Mouse (Mus musculus): ENCODE data around the gene Aco2.
A peak's percentile ranks its signal among the peaks of the same experiment; 100 is the strongest.

Aco2 gene

DNA sequence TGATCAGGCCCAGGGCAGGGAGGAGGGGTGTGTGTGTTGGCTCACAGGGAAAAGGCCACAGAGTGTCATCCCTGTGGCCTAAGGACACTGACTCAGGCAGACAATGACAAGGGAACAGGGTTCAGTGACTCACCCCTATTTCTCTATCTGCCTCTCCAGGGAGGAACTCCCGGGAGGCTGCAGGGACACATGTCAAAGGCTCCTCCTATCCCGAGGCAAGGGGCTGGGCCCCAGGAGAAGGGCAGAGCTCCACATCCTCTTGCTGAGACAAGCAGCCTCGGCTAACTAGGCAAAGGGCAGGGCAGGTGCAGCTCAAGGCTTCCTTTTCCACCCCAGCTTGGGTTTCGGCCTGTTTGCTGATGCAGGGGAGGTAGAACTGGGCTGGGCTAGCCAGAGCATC is 26.4 kb upstream of the Aco2 start:
- DNase-seq (ENCODE audit: low spot score) = no peak

DNA sequence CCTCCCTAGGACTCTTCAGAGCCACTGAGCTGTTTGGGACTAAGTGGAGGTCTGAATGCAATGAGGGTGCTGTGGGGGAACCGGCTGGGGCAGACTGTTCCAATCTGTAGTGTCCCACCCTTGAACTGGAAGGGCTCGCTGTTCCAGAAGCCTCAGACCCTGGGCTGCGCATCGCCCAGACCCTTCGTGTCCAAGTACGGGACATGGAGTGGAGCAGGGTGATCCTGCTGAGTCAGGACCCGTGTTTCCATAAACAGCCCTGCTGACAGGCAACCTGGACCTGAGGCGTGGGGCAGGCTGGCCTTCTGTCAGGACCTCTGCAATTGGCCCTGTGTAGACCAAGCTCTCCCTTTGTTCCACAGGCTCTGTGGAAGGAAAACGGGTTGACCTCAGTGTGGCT is 25.4 kb upstream of the Aco2 start:
- no peak for DNase-seq (ENCODE audit: low spot score)

- no peak for DNase-seq (ENCODE audit: low spot score)
These were observed 24.9 kb upstream of the Aco2 start for GRCm38 (mm10) chr15:81847161-81847560.

GRCm38 (mm10) chr15:81847861-81848260 is 24.2 kb upstream of the Aco2 start:
- DNase-seq (ENCODE audit: low spot score) = no peak

DNA sequence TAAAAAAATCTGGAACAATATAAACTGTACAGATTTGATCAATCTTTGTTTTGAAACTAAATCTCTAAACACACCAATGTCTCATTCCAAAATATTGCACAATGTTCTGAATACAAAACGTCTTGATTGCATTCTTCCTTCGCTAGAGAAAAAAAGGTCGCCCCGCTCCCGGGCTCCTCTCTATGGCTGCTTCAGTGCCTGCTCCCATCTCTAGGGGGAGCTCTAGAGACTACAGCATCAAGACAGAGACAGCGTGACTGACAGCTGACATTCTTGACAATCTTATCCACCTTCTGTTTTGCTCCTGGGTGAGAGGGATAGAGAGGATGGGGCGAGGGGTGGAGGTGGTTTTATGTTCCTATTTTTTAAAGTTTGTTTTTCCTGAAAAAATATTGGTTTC is 23.8 kb upstream of the Aco2 start:
- peak; percentile 78 for DNase-seq (ENCODE audit: low spot score)

GRCm38 (mm10) chr15:81849104-81849503 is 23.0 kb upstream of the Aco2 start:
- no peak for DNase-seq (ENCODE audit: low spot score)

DNA sequence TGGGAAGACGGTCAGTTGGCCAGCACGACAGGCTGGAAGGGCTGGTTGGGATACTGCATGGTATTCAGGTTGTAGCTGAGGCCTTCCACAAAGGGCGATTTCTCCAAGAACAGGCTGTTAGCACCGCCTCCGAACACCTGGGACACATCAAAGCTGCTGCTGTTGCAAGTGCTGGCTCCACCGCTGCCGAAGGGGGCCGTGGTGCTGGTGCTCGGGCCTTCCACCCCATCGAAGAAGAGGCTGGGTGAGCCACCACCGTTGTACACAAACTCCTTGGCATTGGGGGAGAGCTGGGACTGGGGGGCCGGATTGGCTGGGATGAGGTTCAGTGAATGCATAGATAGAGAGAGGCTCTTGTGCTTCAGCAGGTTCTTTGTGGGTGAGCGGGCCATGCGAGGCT is 21.4 kb upstream of the Aco2 start:
- DNase-seq (ENCODE audit: low spot score) = no peak

DNA sequence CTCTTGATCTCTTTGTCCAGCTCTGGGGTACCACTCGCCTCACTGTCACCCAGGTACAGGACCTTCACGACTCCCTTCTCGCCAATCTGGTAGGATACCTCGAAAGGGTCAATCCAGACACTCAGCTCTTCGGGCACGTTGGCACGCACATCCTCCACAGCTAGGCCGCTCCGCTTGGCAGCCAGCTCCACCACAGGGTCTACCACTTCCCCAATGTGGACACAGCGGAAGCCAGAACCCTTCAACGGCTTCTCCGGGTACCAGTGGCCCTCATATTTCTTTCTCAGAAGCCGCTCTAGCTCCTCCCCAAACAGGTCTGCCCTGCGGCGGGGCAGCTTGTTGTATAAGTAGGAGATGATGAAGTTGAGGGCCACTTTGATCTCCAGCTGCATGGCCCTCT is 20.7 kb upstream of the Aco2 start:
- DNase-seq (ENCODE audit: low spot score) = no peak

- no peak for DNase-seq (ENCODE audit: low spot score)
These were observed 19.6 kb upstream of the Aco2 start for GRCm38 (mm10) chr15:81852411-81853000.

DNA sequence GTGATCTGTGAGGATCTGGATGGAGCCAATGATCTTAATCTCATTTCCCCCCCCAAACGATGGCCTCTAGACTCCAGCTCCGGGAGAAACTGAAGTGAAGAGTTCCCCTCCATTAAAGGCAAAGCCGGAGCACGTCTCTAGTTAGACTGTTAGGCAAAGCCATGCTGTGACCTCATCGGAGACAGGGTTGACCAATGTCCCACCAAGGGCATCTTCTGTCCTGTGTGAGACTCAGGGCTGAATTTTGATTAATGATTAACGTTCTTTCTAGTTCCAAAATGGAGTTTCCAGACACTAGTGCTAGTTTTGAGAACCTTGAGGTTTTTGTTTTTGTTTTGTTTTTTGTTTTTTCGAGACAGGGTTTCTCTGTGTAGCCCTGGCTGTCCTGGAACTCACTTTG is 19.0 kb upstream of the Aco2 start:
- DNase-seq (ENCODE audit: low spot score) = no peak

- peak; percentile 86 for DNase-seq (ENCODE audit: low spot score)
These were observed 15.9 kb upstream of the Aco2 start for GRCm38 (mm10) chr15:81856030-81856790.

DNA sequence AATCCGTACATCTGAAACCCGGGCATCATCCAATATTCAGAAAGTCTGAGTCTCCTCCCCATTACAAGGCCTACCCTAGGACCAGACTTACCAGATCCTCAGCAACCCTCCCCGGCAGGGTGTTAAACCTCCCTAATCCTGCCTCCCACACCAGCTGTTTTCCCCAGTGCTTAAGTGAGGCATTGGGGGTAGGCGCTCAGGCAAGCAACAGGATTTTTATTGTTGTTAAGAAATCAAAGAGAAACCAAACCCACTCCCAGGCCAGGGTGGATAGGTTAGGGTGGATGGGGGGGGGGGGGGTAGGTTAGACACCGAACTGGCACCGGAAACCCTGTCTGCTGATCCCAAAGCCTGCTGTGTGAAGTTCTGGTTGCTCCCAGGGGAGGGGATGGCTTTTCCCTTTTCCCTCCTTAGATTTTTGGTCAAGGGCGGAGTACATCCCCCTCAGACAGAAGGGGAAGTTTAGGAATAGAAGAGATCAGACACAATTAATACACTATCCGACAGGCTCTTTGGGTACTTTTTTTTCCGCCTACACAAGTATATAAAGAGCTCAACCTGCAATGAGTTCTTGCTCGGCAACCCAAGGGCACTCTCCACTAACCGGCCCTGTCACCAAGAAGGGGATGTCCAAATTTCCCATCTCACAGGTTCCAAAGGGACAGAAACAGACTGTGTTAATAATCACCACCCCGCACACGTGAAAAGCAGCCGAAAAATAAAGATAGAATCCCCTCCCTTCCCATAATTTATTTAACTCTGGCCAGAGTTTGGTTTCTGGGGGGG is 15.0 kb upstream of the Aco2 start:
- peak; percentile 34 for DNase-seq (ENCODE audit: low spot score)

GRCm38 (mm10) chr15:81857724-81858116 is 14.4 kb upstream of the Aco2 start:
- no peak for DNase-seq (ENCODE audit: low spot score)

DNA sequence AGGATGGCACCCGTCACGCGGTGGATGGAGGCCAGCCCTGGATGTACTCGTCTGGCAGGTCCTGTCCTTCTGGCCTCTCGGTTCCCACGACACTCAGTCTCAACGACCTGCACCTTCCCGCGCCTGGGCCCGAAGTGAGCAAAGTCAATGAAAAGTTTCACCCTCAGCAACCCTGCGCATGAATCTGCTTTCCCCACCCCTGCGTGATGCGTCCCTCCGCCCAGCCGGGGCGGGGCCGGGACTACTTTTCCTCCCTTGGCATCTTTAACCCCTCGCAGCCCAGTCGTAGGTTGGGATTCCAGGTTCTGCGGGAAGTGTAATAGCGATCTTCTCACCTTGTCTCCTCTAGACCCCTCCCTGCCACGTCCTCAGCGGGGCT is 14.0 kb upstream of the Aco2 start:
- DNase-seq (ENCODE audit: low spot score) = peak; percentile 84

DNA sequence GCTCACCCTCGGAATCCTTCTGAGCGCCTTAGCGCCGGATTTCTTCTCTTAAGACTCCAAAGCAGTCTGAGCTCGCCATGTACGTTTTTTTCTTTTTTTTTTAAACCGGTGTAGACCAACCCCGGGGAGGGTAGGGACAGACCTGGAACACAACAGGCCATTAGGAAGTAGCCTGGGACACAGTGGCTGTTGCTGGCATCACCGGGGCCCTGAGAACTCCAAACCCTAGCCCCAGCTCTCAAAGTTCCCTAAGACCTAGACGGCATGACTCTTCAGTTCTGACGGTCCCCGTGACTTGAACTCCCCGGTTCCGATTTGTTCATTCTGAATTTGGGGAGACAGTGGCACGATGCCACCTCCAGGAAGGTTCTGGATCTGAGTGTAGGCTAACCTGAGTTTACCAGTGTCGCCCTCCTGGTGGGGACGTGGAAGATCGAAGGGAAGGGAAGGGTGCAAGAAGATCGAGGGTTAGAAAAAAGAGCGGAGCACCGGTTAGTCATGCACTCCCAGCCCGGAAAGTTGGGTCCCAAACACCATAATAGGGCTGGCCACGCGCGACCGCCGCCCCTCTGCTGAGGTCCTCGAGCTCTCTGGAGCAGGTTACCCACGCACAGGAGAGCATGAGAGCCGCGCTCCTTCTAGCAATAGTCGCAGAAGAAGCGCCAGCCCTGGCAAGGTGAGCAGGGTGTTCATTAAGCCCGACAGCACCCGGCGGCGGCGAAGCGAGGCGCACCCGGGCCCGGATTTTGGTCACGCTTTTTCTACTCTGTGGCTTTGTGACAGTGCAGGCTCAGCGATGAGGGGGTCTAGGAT is 13.4 kb upstream of the Aco2 start, which contains the start of gene Tob2:
Tob2 (minus strand) TSS at position 280 of the 813 bp plus-strand sequence.
- DNase-seq (ENCODE audit: low spot score) = peak; percentile 66

GRCm38 (mm10) chr15:81859330-81860255 is 12.5 kb upstream of the Aco2 start:
- DNase-seq (ENCODE audit: low spot score) = peak; percentile 70

DNA sequence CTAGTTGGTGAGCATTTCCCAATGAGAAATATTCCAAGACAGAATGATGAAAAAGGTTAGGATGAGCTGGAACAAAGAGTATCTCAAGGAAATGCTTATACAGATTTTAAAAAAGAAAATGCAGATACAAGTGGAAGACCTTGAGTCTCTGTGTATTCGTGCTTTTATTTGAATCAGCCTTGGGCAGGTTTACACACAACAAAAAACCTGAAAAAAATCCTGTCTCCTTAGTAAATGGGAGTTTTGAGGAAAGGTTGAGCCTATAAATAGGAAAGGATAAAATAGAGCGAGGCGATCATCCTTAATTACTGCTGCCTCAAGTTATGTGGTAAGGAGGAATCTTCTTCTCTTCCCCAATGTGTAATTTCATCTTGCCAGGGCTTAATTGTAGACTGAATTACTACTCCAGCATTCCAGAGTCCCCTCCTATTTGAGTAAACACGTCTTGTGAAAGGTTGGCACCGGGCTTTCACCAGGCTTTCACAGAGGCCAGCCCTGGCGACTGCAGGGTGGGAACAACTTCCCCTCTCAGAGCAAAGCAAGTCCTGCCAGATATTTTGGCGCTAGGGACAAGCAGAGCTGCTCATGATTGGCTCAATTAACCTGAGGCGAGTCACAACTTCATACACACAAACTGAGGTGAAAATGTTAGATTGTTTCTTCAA is 11.5 kb upstream of the Aco2 start:
- no peak for DNase-seq (ENCODE audit: low spot score)

DNA sequence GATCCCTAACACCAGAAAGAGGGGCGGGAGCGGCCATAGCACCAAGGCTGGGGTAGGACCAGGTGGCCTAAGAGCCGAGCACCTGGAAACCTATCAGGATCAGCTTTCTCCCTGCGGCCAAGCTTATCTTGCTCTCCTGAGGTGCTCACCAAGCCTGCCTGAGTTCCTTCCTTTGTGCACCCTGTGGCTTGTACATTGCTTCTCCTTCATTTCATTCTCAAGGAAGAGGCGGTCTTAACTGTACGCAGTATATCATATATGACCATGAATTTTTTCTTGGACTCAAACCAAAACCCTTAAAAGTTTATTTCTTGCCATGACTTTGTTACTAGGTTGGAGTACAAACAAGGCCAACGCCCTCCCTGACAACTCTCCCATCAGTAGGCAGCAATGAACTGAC is 7.9 kb upstream of the Aco2 start:
- no peak for DNase-seq (ENCODE audit: low spot score)

DNA sequence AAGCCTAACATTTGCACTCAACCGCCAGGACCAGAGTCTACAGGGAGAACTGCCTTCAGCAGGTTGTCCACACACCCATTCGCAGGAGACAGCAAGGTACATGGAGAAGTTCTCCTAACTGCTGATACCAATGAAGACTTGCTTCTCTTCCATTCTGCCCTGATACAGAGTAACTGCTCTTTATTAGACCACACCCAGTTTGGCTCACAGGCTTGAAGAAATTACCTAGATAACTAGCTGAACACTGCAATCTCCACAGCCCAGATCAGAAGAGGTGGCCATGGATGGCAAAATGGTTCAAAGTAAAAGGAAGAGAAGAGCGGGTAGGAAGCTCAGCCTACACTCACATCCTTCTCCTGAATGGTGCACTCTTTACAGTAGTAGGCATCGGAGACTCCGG is 2.1 kb upstream of the Aco2 start:
- DNase-seq (ENCODE audit: low spot score) = peak; percentile 63

DNA sequence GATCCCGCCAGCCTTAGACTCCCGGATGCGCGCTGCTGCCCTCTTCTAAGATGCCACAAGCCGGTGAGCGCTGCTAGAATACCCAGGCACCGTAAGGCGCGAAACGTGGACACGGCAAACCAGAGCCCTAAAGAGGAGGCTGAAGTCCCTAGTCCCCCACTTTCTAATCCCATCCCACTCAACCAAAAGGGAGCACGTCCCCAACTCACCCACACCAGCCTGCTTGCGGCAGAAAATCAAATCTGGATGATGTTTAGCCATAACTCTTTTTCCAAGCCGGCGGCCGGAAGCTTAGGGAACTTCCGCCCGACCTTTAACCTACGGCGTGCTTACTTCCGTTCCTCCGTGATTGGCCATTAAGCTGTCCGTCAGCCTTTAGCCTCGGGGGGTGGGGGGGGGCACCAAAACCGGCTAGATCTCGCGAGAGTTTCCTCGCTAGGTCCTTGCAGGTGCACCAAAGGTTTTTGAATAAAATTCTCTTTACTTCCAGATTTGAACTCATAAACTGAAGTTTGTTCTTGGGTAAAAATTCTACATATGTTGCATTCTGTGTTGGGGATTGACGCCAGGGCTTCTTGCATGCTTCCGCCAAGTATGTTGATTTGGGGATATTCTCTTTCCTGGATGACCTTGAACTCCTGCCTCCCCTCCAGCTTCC is 376 bp upstream of the Aco2 start, which contains the start of gene Phf5a:
Phf5a (minus strand) TSS at position 308 of the 658 bp plus-strand sequence.
- DNase-seq (ENCODE audit: low spot score) = peak; percentile 96
